Mouse (Mus musculus) kidney, postnatal 36 days (tissue): ENCODE data around the gene Cald1.

Experiments used
- DNase-seq, 2 experiments: peaks; one replicate each; pipeline ENCODE4 v3.0.0; 2021 to 2022; ENCODE audit warnings: mixed read lengths in 2 of 2

The Cald1 gene

DNA sequence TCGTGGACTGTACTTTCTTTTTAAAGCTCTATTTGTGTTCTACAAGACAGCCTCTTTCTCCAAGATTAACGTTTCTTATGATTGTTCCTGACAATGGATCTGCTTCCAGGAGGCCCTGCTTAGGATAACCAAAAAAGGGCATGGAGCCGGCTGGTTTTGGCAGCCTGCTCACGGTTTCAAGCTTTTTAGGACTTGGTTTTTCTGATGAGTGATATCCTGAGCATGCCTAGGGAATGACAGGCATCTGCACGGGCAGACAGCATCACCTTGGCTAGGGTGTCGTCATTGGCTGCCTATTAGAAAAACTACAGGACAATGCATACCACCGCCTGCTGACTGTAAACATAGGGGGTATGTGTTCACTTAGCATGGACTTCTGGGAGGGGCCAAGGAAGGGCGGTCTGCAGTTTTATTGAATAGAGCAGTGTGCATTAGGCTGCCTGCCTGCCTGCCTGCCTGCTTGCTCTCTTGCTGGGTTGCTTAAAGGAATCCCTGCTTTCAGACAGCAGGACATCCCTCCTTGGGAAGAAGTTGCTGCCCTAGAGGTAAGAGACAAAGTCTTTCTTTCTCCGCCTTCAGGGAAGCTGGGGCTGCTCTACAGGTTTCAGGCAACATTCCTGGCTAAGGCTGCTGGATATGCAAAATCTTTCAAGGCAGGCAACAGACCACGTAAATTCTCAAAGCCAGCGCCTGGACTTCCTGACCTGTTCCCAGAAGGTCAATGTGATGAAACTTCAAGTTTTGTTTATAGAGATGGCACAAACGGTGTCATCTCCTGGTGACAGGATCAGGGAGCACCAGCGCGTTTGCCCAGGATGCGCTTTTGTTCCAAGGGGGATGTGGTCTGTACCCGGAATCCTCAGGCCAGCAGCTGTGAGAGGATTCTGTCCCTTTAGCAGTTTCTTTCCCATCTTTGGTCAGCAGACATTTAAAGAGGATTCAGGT lies at the start of gene Cald1:
Gene Cald1 (plus strand): TSS at position 380 of the 945 bp plus-strand sequence.
- DNase-seq = peak; percentile 57 to 69

DNA sequence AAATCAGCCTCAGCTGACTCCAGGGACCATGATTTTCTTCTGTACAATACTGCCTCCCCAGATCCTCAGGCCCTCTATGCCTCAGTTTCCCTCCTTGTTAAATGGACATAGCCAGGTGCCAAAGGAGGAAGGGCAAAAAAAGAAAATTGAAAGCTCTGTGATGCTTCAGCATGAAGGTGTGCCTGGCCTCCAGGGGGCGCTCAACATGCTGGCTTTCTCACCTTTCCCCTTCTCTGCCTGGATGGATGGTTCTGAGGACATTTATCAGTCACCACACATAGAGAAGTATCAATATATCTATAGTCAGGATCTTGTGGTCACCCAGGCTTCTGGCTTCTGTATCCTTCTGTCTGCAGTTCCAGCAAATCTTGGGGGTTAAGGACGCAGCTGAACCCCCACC lies 49.3 kb upstream of the Cald1 start:
- peak; percentile 56 to 89 for DNase-seq

DNA sequence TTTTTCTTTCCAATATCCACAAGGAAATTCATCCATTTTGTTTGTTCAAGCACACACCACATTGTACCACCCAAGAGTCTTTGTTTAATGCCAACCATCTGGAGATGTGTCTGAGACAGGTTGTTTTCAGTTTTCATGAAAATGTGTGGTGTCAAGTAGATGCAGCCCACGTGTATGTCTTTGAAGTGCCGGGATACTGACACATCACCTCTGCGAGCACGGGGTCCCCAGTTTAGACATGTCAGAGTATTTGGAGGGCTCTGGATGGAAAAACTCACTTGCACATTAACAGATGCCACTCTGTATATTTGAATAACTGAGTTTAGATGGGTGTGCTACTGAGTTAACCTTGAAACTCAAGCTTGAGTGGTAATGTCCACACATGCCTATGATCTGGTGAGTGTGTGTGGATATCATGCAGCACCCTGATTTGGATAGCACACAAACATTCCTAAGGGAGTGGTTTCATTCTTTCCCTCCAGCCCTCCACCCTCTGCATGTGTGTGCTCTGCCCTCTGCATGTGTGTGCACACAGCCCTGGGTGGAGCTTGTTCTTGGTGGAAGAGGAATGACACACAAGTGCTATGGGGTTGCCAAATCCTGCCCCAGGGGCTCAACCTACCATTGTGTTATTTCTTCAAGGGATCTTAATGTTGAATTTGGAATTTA lies 45.7 kb upstream of the Cald1 start:
- no peak for DNase-seq

GRCm38 (mm10) chr6:34554291-34554997 lies 43.9 kb upstream of the Cald1 start:
- peak in 1 of 2 experiments; percentile 6 for DNase-seq

DNA sequence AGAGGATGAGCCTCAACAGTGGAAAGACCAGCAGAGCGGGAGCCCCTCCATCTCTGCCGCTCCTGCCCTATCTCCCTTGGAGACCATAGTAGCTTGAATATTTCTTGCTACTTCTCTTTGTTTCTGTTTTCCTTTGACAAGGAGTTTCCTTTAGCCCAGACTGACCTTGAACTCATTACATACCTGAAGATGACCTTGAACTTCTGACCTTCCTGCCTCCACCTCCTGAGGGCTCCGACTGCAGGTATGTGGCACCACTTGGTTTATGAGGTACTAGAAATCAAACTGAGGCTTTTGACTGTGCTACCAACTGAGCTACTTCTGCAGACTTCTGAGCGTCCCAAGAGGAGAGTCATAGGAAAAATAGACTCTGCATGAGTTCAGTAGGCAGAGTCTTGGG lies 38.8 kb upstream of the Cald1 start:
- DNase-seq = no peak

- no peak for DNase-seq
These were observed 33.0 kb upstream of the Cald1 start for GRCm38 (mm10) chr6:34565176-34565880.

- DNase-seq = no peak
These were observed 31.0 kb upstream of the Cald1 start for GRCm38 (mm10) chr6:34567298-34567697.

DNA sequence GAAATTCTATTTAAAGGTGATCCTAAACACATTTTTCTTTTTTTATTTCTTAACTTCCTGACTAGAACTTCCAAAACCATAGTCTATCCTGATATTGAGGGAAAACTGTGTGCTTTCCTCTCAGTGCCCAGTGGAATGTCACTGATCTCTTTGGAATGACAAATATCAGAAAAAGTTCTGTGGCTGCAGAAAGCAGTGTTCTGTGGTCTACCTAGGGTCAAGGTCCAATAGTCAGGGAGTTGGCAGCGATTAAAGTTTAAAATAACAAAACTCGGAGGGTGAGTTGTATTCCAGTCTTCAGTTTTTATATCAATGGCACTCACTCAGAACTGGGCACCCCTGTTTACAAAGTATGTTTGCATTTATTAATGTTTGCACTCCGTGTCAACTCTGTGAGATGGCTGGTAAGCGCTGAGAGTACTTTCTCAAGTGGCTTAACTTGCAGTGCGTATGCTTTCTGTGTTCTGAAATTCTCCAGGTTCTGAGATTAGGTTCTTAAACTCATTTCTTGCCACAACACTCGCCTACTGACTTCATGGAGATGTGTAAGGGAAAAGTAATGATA lies 18.7 kb upstream of the Cald1 start:
- DNase-seq = peak; percentile 35 to 44

DNA sequence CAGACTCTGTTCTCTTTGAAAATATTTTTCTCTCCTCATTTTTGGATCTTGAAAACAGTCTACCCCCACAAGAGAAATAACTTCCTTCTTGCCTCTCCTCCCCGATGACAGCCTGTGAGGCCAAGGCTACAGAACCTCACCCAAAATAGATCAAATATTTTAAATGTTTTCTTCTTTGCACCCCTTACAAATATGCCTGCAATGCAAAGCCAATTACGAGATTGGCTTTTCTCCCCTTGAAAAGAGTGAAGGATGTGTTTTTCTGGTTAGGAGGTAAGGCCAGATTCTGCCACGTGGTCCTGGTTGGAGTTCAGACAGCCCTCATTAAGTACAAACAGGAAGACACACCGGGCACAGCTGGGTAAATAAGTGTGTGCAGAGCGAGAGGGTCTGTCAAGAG lies 14.9 kb upstream of the Cald1 start:
- DNase-seq = no peak

- no peak for DNase-seq
These were observed 10.2 kb upstream of the Cald1 start for GRCm38 (mm10) chr6:34588066-34588465.

DNA sequence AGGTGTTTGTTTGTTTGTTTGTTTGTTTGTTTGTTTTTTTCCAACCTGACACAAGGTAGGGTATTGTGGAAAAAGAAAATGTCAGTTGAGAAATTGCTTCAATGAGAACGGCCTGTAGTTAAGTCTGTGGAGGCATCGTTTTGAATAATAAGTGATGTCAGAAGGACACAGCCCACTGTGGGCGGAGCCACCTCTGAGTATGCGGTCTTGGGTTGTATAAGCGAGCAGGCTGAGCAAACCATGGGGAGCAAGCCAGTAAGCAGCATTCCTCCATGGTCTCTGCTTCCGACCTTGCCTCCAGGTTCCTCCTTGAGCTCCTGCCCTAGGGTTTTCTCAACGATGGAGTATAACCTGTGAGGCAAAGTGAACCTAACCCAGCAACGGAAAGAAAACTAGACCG lies 7.6 kb upstream of the Cald1 start:
- DNase-seq = no peak

GRCm38 (mm10) chr6:34593353-34593752 lies 4.9 kb upstream of the Cald1 start:
- DNase-seq = no peak

DNA sequence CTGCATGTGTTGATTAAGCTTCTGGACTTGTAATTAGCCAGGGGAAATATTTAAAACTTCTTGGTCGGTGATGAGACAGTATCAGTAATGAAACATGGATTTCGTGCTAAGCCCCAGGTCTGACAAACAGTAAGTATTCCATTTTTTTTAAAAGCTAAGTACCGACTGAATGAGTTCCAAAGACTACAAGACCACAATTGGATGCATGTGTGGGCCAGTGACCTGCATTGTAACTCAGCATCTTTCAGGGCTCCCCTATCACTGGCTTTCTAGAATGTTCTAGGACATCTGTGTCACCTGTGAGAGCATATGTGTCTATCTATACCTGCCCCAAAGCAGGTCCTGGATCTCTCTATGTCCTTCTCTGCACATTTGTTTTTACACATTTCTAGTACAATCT lies 984 bp upstream of the Cald1 start:
- no peak for DNase-seq

DNA sequence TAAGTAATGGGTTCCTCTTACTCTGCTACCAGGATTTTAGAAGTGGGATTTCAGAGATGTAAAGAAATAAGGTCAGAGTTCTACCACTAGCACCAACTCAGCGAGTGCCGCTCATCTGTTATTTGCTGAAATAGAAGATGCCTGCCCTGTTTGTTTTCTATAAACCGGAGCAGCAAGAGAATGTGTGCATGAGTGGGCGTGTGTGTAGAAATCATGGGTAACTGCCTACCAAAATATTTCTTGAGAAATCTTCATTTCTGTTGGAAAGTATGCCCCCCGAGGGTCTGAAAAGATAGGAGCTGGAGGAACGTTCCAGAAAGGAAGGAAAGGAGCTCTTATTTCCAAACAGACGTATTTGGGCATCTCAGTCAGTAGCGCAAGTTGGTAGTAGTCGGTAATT lies 871 bp downstream of the Cald1 start:
- DNase-seq = no peak

DNA sequence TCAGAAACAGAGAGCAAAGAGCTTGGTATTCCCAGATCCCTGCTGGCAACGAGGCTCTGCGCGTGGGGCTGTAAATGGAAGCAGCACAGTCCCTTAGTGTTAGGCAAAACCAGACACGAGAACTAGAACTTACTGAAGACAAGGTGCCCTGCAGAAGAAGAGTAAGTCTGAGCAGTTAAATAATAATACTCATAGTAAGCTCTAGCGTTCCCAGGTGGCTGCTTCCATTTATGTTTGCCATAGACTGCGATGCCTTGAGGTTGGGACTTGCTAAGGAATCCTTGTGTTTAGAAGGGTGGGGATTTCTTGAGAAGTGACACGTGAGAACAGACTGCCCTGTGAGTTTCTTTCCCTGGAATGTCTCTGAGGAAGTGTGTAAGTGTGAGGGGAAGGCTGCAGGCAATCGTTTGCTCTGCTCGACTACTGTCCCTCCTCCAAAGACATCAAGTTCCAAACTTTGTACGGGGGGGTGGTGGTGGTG lies 1.4 kb downstream of the Cald1 start:
- DNase-seq = peak; percentile 18 to 24

DNA sequence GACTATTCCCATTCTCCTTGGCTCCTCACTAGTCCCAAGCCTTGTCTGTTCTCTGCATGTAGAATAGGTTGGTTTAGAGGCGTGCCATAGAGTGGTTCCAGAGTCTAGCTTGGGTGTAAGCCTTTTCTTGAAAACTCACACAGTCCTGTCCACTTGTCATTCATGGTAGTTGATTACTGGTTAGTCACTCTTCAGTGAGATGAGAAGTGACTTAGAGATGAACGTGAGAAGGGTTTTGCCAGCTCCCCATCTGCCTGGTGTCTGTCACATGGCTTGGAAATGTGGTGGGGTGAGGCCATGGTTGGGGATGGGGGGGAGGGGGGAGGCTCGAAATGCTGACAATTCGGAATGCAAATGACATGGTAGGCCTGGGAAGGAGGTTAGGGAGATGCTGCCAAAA lies 2.5 kb downstream of the Cald1 start:
- no peak for DNase-seq

- no peak for DNase-seq
These were observed 3.8 kb downstream of the Cald1 start for GRCm38 (mm10) chr6:34602091-34602490.

- DNase-seq = no peak
These were observed 8.1 kb downstream of the Cald1 start for GRCm38 (mm10) chr6:34606407-34606806.

DNA sequence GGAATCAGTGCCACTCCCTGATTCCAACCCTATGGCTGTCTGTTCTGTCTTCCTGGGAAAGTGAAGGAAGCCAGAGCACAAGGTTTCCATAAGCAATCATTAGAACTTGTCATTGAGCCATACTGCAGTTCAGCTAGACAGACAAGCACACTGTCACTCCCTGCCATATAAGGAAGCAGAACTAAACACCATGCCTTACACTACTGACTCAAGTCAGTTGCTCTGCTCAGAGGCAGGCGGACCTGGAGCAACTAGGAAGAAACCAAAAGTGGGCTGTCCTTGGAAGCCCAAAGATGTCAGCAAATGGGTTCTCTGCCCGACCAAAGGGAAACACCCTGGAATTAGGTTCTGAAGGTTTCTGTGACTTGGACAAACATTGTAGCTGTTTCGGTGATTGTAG lies 10.3 kb downstream of the Cald1 start:
- DNase-seq = no peak

- DNase-seq = peak; percentile 63 to 82
These were observed 11.9 kb downstream of the Cald1 start for GRCm38 (mm10) chr6:34609892-34610829.

DNA sequence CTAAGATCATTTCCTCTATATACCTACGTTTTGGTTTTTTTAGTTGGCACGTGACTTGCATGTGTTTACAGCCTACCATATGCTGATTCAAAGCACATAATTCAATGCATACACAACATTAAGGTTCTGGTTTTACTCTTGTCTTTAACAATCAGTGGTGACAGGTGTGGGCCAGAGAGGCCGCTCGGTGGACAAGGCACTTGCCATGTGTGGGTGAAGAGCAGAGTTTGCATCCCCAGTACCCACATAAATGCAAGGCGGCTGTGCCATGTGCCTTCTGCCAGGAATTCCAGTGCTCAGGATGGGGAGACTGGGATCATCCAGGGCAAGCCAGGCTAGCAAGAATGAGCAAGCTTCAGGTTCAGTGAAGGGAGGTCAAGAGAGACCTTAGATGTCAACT lies 14.8 kb downstream of the Cald1 start:
- no peak for DNase-seq
